Mouse (Mus musculus) E14TG2a.4 (cell line): ENCODE results near the gene Immp2l.

Experiments used
- CTCF ChIP-seq: conservative IDR thresholded peaks from 2 replicates; pipeline ENCODE4 v1.5.1; 2014; ENCODE audit warnings: low read length
- NANOG ChIP-seq: IDR thresholded peaks from 2 replicates; pipeline ENCODE4 v1.6.1; 2014; ENCODE audit warnings: borderline replicate concordance, low read length, mixed read lengths
- POU5F1 ChIP-seq: IDR thresholded peaks from 2 replicates; pipeline ENCODE4 v1.6.1; 2014; ENCODE audit warnings: low read length, borderline replicate concordance

DNA sequence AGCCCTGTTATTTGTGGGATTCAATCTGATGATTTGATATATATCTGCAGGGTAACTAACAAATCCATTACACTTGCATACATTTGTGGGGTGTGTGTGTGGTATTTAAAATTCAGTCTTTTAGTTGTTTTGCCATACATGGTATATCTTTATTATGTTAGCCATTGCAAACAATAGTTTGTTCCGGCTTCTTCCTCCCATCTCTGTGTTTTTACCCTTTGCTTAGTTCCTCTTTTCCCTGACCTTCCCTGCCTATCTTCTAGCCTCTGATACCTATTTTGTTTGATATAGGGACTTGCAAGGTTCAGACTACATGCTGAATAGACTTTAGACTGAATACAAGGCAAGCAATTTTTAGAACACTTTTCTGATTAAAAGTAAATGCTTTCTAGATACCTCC, 254.0 kb downstream of the Immp2l start:
- TF ChIP-seq CTCF = no peak
- no peak for TF ChIP-seq POU5F1
- no peak for TF ChIP-seq NANOG
